Mouse (Mus musculus) kidney, adult 2 months (tissue): ENCODE results near the gene Ccl24.

Experiments
- CTCF ChIP-seq: fragments of 200-500 bp; conservative IDR thresholded peaks from 2 replicates; pipeline ENCODE4 v1.5.1; 2011; ENCODE audit warnings: low read depth, mild to moderate bottlenecking, control low read depth, low read length, moderate library complexity, mixed read lengths; ENCODE audit not compliant: insufficient read depth, insufficient read length
- POLR2A ChIP-seq: fragments of 200-500 bp; IDR thresholded peaks from one replicate; pipeline ENCODE4 v1.6.1; 2011; ENCODE audit warnings: low read depth, low read length, control low read depth

DNA sequence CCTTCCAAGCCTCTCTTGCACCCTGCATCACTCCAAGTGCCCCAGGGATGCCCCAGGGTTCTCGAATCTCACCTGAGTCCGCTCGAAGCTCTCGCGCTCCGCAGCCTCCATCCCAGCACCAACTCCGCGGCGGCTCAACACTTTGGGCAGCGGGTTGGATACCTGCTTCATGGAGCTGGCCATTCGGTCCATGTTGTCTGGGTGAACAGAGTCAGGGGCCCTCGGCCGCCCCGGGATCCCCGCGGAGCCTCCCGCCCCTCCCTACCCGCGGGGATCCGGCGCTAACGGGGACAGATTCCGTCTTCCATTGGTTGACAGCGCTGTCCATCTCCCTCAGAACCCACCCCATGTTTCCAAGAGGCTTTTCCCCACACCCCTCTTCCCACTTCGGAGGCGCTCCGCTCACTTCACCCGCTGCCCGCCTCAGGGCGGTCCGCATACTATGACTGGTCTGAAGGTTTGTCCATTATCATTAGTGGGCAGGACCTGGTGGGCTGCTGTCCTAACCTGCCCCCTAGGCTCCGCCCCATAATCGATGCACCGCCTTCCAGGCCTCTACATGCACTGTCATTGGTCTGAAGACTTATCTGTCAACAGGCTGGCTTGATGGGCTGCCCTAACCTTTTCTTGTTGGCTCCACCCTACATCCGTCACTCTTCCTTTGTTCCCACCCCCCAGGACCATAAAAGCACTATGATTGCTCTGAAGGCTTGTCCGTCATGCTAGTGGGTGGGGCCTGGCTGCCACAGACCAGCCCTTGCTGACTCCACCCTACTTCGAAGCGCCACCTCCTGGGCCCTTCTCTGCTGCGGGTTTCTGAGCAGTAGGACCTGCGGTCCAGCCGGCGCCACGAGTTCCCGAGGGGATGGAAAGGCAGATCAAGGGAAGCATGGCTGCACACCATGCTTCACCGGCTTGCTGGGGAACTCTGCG is 27.7 kb downstream of the Ccl24 start, which contains the start of gene Hip1:
- TF ChIP-seq CTCF (peak; percentile 54), POLR2A (no peak)
